Mouse (Mus musculus) hindbrain, embryonic 14.5 days (tissue): ENCODE measurements around the gene Gm8909. TPM values are rescaled to one million over a fixed set of nuclear protein-coding genes. Genes with fewer than 3 reads are reported as not detected.
"Not testable (repeated sequence)": the region's sequence is repeated elsewhere in the genome, so short reads cannot be mapped to it uniquely, and the experiment has no call there.

Source experiments
- ATAC-seq: fragments of 200-750 bp; cut with Nextera tagmentation; 2 replicates; pipeline ENCODE4 v1.8.0; 2017; ENCODE audit warnings: moderate number of reproducible peaks, mild to moderate bottlenecking, moderate TSS enrichment, moderate library complexity; ENCODE audit not compliant: low FRiP score
- DNase-seq: peaks from one replicate; pipeline ENCODE4 v3.0.0-alpha.2; 2015; ENCODE audit warnings: low spot score
- H3K27ac ChIP-seq: fragments of 300-500 bp; sonication (generic); 2 replicates; pipeline ENCODE4 v1.5.1; 2014; ENCODE audit warnings: mild to moderate bottlenecking, moderate library complexity
- H3K27me3 ChIP-seq: fragments of 300-500 bp; sonication (generic); 2 replicates; pipeline ENCODE4 v1.6.1; 2014; ENCODE audit warnings: mild to moderate bottlenecking, low read length, mixed read lengths; ENCODE audit not compliant: control insufficient read depth, insufficient read depth
- H3K36me3 ChIP-seq: fragments of 300-500 bp; sonication (generic); replicated peaks from 2 replicates; pipeline ENCODE4 v1.6.1; 2014; ENCODE audit not compliant: control insufficient read depth, insufficient read depth
- H3K4me1 ChIP-seq: fragments of 300-500 bp; sonication (generic); replicated peaks from 2 replicates; pipeline ENCODE4 v1.6.1; 2014; ENCODE audit warnings: antibody characterized with exemption, low read length, mixed read lengths; ENCODE audit not compliant: control insufficient read depth, insufficient read depth
- H3K4me2 ChIP-seq: fragments of 300-500 bp; sonication (generic); replicated peaks from 2 replicates; pipeline ENCODE4 v1.6.1; 2014; ENCODE audit warnings: mild to moderate bottlenecking, moderate library complexity
- H3K4me3 ChIP-seq: fragments of 300-500 bp; sonication (generic); replicated peaks from 2 replicates; pipeline ENCODE4 v1.5.1; 2014; ENCODE audit warnings: mild to moderate bottlenecking, low read length
- H3K9ac ChIP-seq: fragments of 300-500 bp; sonication (generic); 2 replicates; pipeline ENCODE4 v1.6.1; 2014
- H3K9me3 ChIP-seq: fragments of 300-500 bp; sonication (generic); 2 replicates; pipeline ENCODE4 v1.6.1; 2016; ENCODE audit warnings: low read length; ENCODE audit not compliant: control insufficient read depth
- WGBS: fragments of 180-500 bp; shearing (Covaris S2); extraction: QIAGEN DNeasy Blood & Tissue Kit; methylation state at CpG from one replicate; pipeline ENCODE4 v1.1.7; 2014; 5-methylcytosine and 5-hydroxymethylcytosine counted together
- polyA plus RNA-seq: library from polyadenylated mRNA; unstranded; fragments of >200 nt; fragmentation: Nextera tagmentation; extraction: Ambion mirVana; gene quantifications from 2 replicates; pipeline ENCODE4 v1.2.1, GENCODE M21; 2014

The Gm8909 gene
- polyA plus RNA-seq, 1 experiment from 2014 or later: not detected

DNA sequence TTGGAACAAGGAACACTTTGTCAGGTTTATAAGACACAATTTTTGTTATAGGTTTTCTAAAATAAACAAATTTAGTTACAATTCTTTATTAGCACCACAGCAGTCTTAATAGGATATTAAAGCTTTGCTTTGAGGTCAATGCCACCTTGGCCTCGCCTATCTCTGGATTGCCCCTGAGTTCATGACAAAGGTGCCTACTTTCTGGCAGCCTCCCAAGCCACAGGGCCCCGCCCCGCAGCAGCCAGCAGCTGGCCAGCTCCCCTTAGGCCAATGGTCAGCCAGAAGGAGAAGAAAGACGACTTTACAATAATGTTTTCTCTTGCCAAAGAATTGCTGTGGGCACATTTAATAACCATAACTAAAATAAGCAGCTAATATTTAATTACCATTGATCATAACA is 17.1 kb downstream of the Gm8909 start:
- ATAC-seq, H3K4me1 ChIP-seq, H3K27ac ChIP-seq, H3K4me3 ChIP-seq, H3K4me2 ChIP-seq, H3K9ac ChIP-seq, DNase-seq, H3K36me3 ChIP-seq, H3K9me3 ChIP-seq: not testable (repeated sequence)
- WGBS: 49% methylated on average over 4 of the region's 4 CpGs
- H3K27me3 ChIP-seq: peaks cover 39% of the 10 kb centered on the region

- not testable (repeated sequence) for DNase-seq, ATAC-seq, H3K27ac ChIP-seq, H3K4me2 ChIP-seq, H3K4me3 ChIP-seq, H3K36me3 ChIP-seq, H3K4me1 ChIP-seq, H3K9ac ChIP-seq, H3K9me3 ChIP-seq
- peaks cover 43% of the 10 kb centered on the region for H3K27me3 ChIP-seq
- WGBS: 75% methylated on average over 5 of the region's 5 CpGs
Observed at GRCm38 (mm10) chr17:36148468-36148867, 19.9 kb downstream of the Gm8909 start.

DNA sequence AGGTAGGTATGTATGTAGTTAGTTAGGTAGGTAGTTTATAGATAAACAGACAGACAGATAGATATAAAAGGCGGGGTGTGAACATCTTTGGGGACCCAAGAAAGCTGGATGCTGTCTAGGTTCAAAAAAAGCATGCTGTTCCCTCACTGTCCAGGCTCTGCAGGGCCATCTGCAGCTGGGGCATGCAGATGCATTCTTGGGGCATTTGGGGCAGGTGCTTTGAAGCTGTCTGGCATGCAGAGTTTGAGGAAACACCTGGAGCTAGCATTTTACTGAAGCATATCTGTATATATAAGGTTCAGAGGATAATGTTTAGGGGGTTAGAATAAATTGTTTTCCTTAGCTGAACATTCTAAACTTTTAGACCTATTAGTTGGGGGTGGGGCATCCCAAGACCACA is 21.4 kb downstream of the Gm8909 start:
- peaks cover 47% of the 10 kb centered on the region for H3K27me3 ChIP-seq
- not testable (repeated sequence) for DNase-seq

DNA sequence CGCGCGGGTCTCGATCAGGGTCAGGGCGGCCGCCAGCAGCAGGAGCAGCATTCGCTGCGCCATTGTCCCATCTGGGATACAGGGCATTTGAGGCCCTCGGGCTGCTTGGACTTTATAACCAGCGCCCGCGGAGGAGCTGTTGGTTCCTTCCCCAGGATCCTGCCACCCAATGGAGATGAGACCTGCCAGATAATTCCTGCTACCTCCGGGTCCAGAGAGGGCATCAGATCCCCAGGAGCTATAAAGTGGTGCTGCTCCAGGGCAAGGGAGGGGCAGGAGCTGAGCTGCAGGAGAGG is 22.5 kb downstream of the Gm8909 start:
- ATAC-seq, H3K9me3 ChIP-seq, H3K36me3 ChIP-seq, H3K9ac ChIP-seq, DNase-seq, H3K27ac ChIP-seq, H3K4me1 ChIP-seq: not testable (repeated sequence)
- H3K4me3 ChIP-seq: peak overlapping the region; percentile 28
- H3K4me2 ChIP-seq: peak overlapping the region; percentile 51
- peaks cover 48% of the 10 kb centered on the region for H3K27me3 ChIP-seq
- WGBS: 2% methylated on average over 13 of the region's 13 CpGs

More for the DNA sequence above, 21.4 kb downstream of the Gm8909 start:
- not testable (repeated sequence) for H3K4me1 ChIP-seq, H3K9me3 ChIP-seq, H3K4me3 ChIP-seq, ATAC-seq, H3K27ac ChIP-seq, H3K36me3 ChIP-seq, H3K4me2 ChIP-seq, H3K9ac ChIP-seq
- WGBS: 83% methylated on average over 1 of the region's 1 CpGs

- H3K27ac ChIP-seq: no peak overlapping the region
- H3K36me3 ChIP-seq: no peaks in the 10 kb centered on the region
- no peaks in the 10 kb centered on the region for H3K9me3 ChIP-seq
- H3K27me3 ChIP-seq: peaks cover 48% of the 10 kb centered on the region
- H3K4me3 ChIP-seq: peak overlapping the region; percentile 28
- no peak overlapping the region for H3K9ac ChIP-seq
- ATAC-seq: no peak; the same call in 1 of the 2 replicates
- peak overlapping the region; percentile 51 for H3K4me2 ChIP-seq
- DNase-seq: no peak
- WGBS: 2% methylated on average over 73 of the region's 78 CpGs
- peaks cover 8% of the 10 kb centered on the region; the same call in 1 of the 2 replicates for H3K4me1 ChIP-seq
Observed at GRCm38 (mm10) chr17:36145111-36145860, 23.1 kb downstream of the Gm8909 start.

DNA sequence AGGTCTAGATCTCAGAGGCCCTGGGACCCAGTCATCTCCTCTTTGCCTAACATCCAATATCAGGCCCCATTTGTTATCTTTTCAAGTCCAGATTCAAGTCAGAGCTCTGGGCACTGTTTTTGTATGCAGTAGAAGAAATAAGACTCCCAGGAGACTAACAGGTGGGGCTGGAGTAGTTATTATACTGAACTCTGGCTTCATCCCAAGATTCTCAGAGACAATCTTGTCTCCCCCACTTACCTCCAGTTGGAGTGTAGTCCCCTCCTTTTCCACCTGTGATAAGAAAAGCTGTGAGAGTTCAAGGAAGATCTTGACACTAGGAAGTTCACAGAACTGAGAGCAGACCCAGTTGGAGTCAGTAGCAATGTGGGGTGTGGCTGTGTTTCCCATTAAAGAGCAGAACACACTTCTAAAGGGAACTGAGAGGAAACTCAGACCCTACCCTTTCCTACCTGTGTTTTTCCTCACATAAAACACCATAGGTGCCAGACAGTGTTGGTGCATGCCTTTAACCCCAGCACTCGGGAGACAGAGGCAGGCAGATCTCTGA is 32.0 kb downstream of the Gm8909 start:
- ATAC-seq, H3K4me1 ChIP-seq, H3K9me3 ChIP-seq, DNase-seq, H3K4me3 ChIP-seq, H3K36me3 ChIP-seq, H3K27ac ChIP-seq, H3K4me2 ChIP-seq, H3K9ac ChIP-seq: not testable (repeated sequence)
- WGBS: 94% methylated on average over 1 of the region's 1 CpGs
- peaks cover 11% of the 10 kb centered on the region; the same call in 1 of the 2 replicates for H3K27me3 ChIP-seq

GRCm38 (mm10) chr17:36135421-36136231 is 32.7 kb downstream of the Gm8909 start:
- not testable (repeated sequence) for DNase-seq, H3K9me3 ChIP-seq, H3K36me3 ChIP-seq, H3K27ac ChIP-seq, H3K9ac ChIP-seq, H3K4me3 ChIP-seq, H3K4me1 ChIP-seq, ATAC-seq, H3K4me2 ChIP-seq
- H3K27me3 ChIP-seq: peaks cover 11% of the 10 kb centered on the region; the same call in 1 of the 2 replicates

DNA sequence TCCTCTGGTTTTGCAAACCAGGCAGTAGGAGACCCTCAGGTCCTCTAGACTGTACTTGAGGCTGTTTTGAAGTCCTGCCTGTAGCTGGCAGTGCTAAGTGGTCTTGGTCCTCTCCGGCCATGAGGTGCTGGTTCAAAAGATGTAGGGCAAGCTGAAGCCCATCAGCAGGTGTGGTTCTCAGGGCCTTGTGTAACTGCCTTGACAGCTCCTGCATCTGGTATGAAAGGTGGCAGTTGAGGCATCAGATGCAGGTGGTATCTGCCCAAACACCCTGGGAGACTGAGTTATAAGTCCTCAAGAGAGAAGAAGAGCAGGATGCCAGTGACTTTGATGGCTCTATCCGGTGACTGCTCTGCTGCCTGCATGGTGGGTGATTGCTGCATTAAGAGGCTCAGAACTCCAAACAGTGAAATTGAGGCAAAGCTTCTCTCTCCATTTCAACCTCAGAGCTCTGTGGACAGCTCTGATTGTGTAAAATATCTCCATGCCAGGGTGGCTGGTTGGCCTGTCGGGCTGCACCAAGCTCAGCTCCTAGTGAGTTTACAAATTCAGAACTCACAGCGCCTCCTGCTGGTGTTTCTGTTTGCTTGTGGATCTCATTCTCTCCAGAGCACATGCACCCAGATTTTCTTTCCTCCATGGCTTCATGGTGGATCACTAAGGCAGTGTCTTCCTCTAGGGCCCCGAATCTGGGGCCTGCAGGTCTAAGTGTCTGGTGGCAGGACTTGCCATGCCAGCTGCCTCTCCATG is 36.6 kb downstream of the Gm8909 start:
- Histone ChIP-seq H3K4me2 (no peak overlapping the region), H3K27me3 (no peaks in the 10 kb centered on the region), H3K36me3 (no peaks in the 10 kb centered on the region), H3K4me1 (no peaks in the 10 kb centered on the region), H3K4me3 (no peak overlapping the region), H3K9ac (no peak overlapping the region), H3K9me3 (no peaks in the 10 kb centered on the region), H3K27ac (no peak overlapping the region)
- WGBS: 79% methylated on average over 5 of the region's 5 CpGs
- DNase-seq: no peak
- no peak for ATAC-seq
